Mouse (Mus musculus) ovary, postnatal 14 days (tissue): ENCODE results near the gene Eif4e2.

ENCODE experiments used
- DNase-seq: peaks from one replicate; pipeline ENCODE4 v3.0.0; 2022; ENCODE audit warnings: low spot score

Eif4e2 gene

GRCm38 (mm10) chr1:87263796-87264133 lies 50.1 kb downstream of the Eif4e2 start:
- DNase-seq = no peak

GRCm38 (mm10) chr1:87264134-87265006 lies 50.7 kb downstream of the Eif4e2 start, which contains the start of gene Efhd1:
Efhd1 (plus strand) TSS chr1:87264363.
- DNase-seq = no peak

GRCm38 (mm10) chr1:87265200-87265599 lies 51.5 kb downstream of the Eif4e2 start:
- DNase-seq = no peak

GRCm38 (mm10) chr1:87266296-87267090 lies 52.8 kb downstream of the Eif4e2 start:
- DNase-seq = no peak

- no peak for DNase-seq
These were observed 56.5 kb downstream of the Eif4e2 start for GRCm38 (mm10) chr1:87270204-87270603.

- no peak for DNase-seq
These were observed 57.1 kb downstream of the Eif4e2 start for GRCm38 (mm10) chr1:87270641-87271467.

- DNase-seq = no peak
These were observed 57.9 kb downstream of the Eif4e2 start for GRCm38 (mm10) chr1:87271596-87271995.

GRCm38 (mm10) chr1:87272462-87272861 lies 58.7 kb downstream of the Eif4e2 start:
- DNase-seq = no peak

GRCm38 (mm10) chr1:87273514-87273942 lies 59.8 kb downstream of the Eif4e2 start:
- DNase-seq = no peak

GRCm38 (mm10) chr1:87274134-87274533 lies 60.4 kb downstream of the Eif4e2 start:
- DNase-seq = no peak

GRCm38 (mm10) chr1:87275151-87275550 lies 61.4 kb downstream of the Eif4e2 start:
- no peak for DNase-seq

- no peak for DNase-seq
These were observed 62.3 kb downstream of the Eif4e2 start for GRCm38 (mm10) chr1:87276056-87276455.

GRCm38 (mm10) chr1:87280281-87280680 lies 66.6 kb downstream of the Eif4e2 start:
- no peak for DNase-seq

GRCm38 (mm10) chr1:87281599-87282412 lies 68.1 kb downstream of the Eif4e2 start:
- no peak for DNase-seq

GRCm38 (mm10) chr1:87282413-87282788 lies 68.7 kb downstream of the Eif4e2 start:
- no peak for DNase-seq

- DNase-seq = no peak
These were observed 69.8 kb downstream of the Eif4e2 start for GRCm38 (mm10) chr1:87283410-87283960.

- DNase-seq = no peak
These were observed 73.4 kb downstream of the Eif4e2 start for GRCm38 (mm10) chr1:87287105-87287504.
